Mouse (Mus musculus) urinary bladder, postnatal 36 days (tissue): ENCODE measurements at regions not wholly inside any gene's neighbourhood (a gene's known extent, or its start where the extent isn't known, plus 50 kb on each side); places are given as distances from the start of the nearest gene placed in this dataset.
A peak's percentile ranks its signal among the peaks of the same experiment; 100 is the strongest.
"Not testable (repeated sequence)": the region's sequence is repeated elsewhere in the genome, so short reads cannot be mapped to it uniquely, and the experiment has no call there.

Experiments
- DNase-seq, 2 experiments: peaks; one replicate each; pipeline ENCODE4 v3.0.0; 2022; ENCODE audit warnings: low spot score in 2 of 2, mixed read lengths in 1 of 2

DNA sequence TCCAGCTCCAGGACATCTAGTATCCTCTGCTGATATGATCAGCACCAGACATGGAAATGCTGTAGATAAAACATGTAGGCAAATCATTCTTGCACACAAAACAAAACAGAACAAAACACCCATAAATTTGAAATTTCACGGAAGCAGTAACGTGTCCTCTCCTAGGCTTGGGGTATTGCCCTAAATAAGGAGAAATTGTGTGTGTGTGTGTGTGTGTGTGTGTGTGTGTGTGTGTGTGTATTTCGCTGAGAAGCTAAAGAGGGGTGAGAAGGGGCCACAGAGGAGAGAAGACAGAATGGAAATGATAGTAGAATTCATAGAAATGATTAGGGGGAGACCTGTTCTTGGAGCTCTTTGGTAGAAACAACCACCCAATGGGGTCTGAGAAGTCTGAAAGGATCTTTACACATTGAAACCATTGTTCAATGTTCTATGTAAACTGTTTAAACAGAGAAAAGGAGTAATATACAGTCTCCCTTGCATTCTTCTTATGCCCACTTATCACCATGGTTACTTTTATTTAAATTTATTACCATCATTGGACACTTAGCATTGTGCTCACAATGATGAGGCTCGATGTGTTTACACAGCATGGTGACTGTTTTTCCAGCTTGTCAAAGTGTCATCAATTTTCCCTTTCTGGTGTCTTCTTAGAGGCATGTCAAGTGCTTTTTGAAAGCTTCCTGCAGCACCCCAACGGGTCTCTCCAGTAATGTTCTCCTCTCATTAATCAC lies 317.3 kb upstream of the 4933412E24Rik start:
- DNase-seq, result no peak

DNA sequence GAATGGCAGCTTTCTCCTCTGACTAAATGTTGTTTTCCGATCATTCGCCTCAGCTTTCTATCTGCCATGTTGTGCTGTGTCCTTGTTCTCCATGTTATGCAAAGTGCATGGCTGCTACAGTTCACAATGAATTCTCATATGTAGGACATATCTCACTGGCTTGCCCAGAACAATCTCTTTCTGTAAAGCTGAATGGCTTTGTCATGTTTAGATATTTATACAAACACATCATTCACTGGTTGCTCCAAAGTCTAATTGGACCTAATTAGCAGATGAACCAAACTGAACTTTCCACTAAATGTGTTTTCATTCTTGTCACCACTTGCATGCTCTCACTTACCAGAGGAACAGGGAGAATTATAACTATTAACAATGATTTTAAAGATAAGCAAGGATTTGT lies 301.2 kb upstream of the 4933412E24Rik start:
- DNase-seq, result no peak

DNA sequence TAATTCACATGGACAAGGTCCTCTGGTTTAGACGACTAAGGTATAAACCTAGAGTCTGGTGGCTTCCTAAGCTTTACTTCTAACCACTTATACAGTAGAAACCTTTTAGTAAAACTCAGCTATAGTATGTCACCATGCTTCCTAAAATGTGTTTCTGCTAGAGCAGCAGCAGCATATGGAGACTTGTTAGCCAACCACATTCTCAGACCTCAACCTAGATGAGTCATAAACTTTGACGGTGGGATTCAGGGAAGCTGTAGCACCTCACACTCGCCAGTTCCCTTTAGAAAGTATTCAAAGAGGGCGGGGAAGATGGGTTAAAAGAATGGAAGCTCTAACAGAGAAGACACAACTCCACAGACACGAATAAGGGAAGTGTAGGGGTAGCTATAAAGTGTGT lies 298.8 kb upstream of the 4933412E24Rik start:
- no peak for DNase-seq

DNA sequence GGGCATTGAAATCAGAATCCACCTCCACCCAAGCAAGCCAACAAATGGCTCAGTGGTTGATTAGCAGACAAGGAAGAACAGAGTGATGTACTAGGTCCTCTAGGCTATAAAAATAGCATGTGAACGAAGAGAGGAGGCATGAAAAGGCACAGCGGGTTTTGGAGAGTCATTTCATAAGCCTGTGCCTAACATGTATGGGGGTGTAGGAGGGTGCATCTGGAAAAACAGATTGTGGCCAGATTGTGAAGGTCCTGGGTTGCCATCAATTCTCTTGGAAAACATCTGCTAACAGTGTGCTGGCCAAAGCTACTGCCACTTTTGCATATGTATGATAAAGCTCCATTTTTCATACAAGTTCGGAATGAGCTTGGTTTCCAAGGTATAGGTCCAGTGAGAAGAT lies 293.5 kb upstream of the 4933412E24Rik start:
- no peak for DNase-seq

DNA sequence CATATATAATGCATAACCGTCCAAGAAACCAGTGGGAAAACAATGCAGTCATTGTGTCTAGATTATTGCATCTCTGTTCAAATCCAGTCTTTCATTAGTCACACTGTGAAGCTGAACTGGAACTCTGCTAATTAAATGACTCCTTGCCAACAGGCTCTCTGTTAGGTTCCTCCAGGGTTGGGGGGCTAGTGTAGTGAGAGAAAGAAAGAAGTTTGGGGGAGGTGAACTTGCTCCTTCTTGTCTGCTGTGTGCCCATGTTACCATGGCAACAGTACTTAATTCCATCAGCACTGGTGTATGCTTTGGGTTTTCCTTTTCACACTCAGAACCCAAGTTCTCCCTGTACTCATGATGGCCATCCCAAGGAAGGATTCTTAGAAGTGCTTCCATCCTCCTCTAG lies 292.6 kb upstream of the 4933412E24Rik start:
- no peak for DNase-seq

DNA sequence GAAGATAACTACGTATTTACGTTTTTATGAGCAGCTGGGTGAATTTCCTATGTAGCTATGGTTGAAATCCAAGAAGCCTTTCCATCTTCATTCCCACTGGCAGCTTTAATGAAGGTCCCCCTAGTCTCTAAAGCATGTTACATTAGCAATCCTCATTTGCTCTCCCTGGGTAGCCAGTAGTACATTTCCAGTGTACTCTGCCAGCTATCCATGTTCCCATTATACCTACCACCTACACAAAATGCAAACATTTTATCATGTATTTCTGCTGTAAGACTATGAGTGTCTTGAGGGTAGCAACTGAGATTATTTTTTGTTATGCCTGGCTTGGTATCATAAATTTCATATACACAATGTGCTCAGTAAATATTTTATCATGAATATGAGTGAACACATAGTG lies 291.7 kb upstream of the 4933412E24Rik start:
- DNase-seq, result no peak

DNA sequence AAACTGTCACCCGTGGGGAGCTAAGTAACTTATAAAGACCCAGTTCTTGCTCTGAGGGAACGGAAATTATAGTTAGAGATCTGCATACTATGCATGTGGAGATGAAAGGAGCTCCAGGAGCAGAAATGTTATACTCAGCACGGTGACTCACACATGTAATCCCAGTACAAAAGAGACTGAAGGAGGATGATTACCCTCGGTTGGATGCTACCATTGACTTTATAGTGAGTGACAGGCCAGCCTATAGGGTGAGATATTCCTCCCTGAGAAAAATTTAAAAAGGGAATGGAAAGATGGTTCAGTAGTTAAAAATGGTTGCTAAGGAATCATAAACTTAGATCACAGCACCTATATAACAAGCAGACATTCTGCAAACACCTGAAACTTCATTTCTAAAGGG lies 287.1 kb upstream of the 4933412E24Rik start:
- DNase-seq, result no peak

DNA sequence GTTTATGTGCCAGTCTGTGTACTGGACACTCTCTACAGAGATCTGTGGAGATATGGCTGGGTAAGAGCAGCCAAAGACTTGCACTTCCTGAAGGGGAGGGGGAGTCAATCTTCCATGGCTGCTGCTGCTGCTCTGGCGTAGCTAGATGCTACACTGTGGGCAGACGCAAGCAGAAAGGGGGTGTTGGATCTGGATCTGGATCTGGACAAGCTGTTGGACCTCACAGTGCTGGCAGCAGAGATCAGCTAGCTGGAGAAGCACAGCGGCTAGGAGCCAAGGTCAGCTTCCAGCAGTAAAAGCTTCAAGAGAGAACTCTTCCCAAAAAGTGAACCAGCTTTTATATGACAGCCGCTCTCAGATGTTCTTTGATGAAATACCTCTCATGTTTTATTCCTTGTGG lies 285.5 kb upstream of the 4933412E24Rik start:
- peak; percentile 1 to 17 for DNase-seq

DNA sequence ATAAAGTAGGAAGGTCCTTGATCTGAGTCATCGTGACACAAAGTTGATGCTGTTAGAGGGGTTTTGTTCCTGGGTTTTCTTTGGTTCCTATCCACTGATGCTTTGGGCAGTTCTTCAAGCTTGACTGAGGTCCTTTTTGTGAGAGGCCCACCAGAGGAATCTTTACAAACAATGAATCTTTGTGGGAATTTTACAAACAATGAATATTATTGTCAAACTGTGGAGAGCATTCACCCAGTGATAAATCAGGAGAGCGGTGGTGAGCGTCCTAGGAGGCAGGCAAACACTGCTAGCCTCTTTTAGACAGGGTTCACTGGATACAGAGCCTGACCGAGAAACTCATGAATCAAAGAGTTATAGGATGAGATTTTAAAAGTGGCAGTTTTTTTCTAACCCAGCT lies 268.9 kb upstream of the 4933412E24Rik start:
- DNase-seq, result no peak

DNA sequence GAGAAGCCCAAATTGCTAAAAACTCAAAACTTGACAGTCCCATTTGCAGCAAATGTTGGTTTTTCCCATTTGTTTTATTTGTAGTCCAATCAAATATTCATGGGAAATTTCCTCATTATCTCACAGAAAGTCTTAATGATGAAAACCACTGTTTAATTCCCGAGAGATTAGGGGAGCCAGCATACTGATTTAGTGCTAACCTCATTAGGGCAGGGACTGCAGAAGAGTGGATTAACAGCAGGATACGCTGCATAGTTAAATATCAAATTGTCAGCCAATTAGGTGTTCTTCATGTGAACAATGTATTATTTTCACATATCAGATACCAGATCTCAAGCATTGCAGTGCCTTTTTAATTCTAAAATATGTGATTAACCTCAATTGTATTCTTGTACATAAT lies 264.0 kb upstream of the 4933412E24Rik start:
- no peak for DNase-seq

DNA sequence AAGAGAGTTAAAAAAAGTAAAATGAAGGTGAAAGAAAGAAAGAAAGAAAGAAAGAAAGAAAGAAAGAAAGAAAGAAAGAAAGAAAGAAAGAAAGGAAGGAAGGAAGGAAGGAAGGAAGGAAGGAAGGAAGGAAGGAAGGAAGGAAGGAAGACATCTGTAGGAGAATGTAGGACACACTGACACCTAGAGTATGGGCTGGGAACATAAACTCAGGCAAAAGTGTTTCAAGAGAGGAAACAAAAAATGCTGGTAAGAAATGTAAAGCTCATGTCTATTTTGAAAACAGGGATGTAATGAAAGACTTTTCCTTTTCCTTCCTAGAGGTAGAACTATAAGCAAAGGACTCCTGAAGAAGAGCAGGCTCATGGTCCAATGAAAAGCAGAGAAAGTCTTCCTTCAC lies 237.2 kb upstream of the 4933412E24Rik start:
- not testable (repeated sequence) for DNase-seq

DNA sequence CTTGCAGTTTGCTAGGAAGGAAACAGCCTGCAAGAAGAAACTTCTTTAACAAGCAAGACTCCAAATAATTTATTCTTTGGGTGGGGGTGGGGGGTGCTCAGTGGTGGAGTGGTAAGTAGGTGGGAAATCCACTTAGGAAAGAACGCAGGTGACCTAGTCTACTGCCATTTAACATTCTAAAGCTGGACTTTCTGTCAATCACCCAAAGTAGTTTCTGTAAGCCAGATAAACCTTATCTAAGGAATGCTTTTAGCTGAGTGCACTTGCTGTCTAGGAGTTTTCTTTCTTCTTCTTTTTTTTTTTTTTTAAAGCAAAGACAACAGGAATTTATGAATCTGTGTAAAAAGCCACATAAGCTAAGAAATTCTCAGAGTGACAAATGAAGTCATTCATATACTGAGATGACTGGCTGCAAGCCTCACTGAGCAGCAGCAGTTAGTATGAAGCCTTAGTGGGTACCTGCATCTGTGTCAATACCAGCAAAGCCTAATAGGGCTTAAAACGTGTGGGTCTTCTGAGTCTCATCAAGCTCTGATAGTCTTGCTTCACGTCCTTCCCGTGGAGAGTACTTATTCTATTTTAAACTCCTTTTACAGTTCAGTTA lies 210.0 kb upstream of the 4933412E24Rik start:
- no peak for DNase-seq

DNA sequence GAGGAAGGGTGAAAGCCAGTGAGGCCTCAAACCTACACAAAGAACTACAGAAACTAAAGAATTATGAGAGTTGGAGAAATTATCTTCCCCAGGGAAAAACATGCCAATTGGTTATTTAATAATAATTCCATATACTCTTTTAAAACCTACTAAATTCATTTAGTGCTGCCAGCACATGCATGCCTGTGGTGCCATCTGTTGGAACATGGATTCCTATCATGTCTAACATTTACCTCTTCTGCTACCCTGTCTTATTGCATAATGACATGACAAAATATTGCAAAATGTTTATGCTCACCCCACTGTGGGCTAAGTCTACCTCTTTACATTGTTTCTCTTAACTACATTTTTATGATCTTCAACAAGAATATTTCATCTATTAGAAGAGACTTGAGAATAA lies 178.7 kb upstream of the 4933412E24Rik start:
- DNase-seq, result no peak

DNA sequence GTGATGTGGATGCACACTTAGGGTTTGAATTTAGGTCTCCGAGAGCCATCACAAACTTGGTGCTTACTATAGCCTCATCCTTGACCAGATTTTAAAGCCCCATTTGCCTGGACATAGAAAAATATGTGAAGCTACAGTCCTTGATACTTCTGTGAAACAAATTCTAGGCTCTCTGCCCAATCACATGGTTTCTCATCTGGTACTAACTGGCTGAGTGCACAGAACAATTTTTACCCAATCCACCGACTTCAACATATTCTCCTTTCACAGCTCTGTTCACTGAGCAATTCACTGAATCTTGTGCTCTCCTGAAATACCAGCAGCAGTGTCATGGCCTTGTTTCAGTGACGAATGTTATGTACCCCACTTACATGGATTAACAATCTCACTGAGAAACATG lies 176.7 kb upstream of the 4933412E24Rik start:
- no peak for DNase-seq

DNA sequence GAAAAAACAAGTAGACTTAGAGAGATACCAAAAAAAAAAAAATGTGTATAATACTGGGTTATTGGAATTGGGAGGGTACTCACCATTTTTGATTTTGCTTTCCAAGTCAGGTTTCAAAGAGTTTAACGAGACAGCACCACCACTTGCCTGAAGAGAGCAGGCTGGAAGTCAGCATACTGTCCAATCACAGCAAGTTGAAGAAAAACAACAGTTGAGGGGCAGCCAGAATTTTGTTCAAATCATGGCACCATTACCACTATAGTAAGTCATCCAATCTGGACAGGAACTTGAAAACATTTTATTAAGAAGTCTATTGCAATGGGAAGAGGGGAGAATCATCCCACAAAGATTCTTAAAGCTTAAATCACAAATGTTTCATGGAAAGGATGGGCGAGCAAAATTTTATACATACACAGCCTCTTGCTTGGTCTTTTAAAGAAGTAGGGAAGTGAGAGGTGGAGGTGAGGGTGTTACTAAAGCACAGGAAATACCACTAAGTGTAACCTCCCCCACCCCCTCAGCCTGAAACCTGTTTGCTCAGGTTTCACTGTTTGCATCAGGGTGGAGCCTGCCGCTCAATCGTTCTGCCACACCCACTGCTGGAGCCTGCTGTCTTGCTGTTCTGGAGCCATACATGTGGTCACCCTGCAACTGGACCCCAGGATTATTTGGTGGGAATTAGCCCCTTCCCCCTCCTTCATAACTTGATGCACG lies 170.7 kb upstream of the 4933412E24Rik start:
- DNase-seq, result peak in 1 of 2 experiments; percentile 4

DNA sequence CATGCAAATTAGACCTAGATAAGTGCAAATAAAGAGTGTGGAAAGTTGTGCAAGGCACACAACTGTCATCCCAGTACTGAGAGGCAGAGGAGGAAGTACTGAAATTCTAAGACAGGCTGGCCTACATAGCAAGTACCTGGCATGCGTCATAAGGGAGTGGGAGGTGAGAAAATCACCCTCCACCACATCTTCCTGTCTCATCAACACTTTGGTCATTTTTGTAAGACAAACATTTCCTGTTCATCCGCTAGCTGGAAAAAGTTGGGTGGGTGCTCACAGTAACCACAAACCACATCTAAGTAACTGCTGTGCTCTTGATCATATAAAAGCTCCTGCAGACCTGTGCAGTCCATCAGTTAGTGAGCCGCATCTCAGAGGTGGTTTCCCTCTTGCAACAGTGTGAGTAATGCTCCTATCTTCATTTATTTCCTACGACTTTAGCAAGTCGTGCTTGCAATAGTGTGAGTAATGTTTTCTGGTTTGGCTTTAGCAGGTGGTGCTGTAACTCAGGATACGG lies 125.2 kb upstream of the 4933412E24Rik start:
- no peak for DNase-seq

DNA sequence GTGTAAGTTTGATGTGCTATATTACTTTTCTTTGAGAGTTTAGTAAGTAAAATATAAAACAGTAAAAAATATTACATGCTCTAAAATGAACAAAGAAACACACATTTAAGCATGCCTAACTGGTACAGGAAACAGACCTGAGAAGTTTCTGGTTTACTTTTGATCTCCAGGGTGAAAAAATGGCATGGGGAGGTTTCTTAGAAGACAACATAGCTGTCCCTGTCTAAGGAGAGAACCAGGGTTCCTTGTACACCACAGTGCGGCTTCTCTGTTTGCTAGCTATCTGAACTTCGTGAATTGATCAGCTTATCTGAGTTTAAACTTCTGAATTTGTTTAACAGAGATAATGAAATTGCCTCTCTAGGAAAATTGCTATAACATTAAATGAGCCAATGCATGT lies 120.3 kb upstream of the 4933412E24Rik start:
- DNase-seq, result no peak

DNA sequence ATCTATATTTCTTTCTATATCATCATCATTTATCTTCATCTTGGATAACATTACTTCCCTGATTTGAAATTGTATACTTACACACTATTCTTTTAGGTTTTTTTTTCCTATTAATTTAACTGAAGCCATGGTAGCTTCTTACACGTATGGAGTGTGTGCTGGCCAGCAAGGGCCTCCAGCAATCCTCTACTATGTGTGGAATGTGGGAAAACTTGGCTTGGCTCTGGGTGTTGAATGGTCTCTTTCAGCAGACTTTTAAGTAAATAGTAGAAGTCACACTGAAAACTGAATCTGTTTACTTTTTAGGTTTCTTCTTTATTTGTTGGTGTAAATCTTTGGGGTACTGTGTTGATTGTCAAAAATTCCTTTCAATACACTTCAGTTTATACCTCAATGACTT lies 118.1 kb upstream of the 4933412E24Rik start:
- no peak for DNase-seq

DNA sequence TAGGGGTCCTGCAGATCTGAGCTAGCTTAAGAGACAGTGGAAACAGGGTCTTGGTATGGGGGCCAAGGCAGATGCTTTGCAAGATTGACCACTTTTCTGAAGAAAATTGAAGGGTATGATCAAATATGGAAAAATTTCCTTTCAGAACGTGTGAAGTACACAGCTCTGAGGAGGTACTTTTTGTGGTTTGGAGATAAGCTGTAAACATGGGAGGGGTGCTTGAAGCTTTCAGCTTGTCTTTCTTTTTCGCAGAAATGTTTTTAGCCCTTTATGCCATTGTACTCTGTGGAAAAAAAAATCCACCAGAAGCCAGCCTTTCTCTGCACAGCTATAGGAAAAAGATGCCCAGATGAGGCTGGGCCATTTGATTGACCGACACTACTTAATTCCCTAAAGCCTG lies 116.3 kb upstream of the 4933412E24Rik start:
- DNase-seq, result no peak

DNA sequence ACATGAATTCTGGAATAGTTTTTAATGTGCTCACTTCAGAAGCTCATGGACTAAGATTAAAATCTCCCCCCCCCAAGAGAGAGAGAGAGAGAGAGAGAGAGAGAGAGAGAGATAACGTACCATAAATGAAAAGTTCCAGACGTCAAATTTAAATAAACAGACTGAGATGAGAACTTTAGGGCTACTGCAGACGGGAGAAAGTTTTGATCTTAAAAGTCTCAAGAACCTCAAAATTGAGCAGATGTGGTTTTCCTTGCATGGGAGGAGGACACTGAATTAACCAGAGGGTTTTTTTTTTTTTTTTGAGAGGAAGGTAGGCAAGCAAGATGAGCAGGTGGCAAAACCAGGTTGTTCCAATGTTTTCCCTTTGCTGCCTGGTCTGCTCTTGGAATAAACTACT lies 108.0 kb upstream of the 4933412E24Rik start:
- no peak for DNase-seq

DNA sequence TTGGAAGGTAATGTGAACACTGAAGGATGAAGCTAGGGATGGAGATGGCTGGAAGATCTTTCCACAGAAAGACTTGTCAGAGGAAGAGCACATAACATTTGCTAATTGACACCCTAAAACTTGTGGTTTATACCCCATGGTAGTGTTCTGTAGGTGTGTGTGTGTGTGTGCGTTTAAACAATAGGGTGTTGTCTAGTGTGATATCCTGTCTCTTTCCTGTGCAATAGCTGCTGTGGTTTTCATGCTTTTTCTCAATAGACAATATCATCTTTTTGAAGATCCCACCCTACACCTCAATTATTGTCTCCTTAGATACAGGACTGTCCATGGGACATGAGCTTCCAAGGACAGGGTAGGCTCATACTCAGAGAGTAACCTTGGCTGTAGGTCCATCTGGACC lies 103.5 kb upstream of the 4933412E24Rik start:
- DNase-seq, result no peak

DNA sequence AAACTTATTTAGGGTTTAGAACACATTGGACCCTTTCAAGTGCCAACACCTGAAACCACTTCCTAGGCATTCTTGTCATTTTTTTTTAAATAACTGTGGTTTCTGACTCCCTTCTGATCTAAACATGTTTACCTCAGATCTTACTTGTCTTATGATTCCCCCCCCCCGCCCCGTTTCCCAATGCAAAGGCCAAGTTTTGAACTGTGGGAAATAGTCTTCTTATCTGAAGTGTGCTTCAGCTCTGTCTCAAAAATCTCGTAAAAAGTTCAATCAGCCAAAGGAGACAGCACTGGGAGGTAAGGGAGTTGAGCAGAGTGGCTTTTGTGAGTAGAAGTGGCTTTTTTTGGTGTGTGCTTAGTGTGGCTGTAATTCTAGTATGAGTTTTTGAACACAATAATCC lies 95.5 kb upstream of the 4933412E24Rik start:
- DNase-seq, result no peak

DNA sequence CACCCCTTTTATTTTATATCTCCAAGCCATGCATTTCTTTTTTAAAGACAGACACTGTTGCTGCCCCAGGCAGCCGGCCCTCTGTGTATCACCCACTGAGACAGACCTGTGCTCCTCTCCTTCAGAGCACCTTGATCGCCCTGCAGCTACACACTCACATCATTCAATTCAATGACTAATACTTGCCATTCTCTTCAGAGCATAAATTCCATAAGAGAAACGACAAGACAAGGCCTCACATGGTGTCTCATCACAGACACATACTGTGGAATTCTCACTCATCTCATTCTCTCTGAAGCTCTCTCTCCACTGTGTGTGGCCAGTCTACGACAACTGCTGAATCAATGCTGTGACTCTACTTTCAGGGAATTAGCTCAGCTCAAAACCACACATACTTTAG lies 94.6 kb upstream of the 4933412E24Rik start:
- no peak for DNase-seq
